Mouse (Mus musculus) thymus, postnatal 0 days (tissue): Measurements from ENCODE around the gene Pou3f4. TPM values are rescaled to one million over a fixed set of nuclear protein-coding genes. Genes with fewer than 3 reads are reported as not detected.
"Not testable (repeated sequence)": the region's sequence is repeated elsewhere in the genome, so short reads cannot be mapped to it uniquely, and the experiment has no call there.

ENCODE experiments used
- DNase-seq: peaks from one replicate; pipeline ENCODE4 v3.0.0-alpha.2; 2015; ENCODE audit warnings: low spot score
- polyA plus RNA-seq: library from polyadenylated mRNA; unstranded; fragments of >200 nt; fragmentation: Nextera tagmentation; extraction: Ambion mirVana; gene quantifications from 2 replicates; pipeline ENCODE4 v1.2.1, GENCODE M21; 2015

Pou3f4 gene
- polyA plus RNA-seq = not detected in 2 replicates

DNA sequence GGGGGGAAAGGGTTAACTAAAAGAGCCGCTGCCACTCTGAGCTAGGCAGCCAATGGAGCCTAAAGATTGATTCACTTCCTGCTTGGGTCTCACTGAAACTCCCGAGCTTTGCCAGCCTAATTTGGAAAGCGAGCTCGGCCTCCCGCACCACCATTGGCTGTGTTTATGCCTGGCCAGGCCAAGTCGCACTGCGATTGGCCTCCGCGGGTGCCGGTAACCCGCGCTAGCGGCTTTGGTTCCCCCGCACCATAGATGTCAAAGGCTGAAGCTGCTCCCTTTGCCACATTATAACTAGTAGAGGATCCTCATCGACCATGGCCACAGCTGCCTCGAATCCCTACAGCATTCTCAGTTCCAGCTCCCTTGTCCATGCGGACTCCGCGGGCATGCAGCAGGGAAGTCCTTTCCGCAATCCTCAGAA lies at the start of gene Pou3f4:
TSS of gene Pou3f4 (plus strand) at position 130 of the 421 bp plus-strand sequence.
- DNase-seq = no peak

DNA sequence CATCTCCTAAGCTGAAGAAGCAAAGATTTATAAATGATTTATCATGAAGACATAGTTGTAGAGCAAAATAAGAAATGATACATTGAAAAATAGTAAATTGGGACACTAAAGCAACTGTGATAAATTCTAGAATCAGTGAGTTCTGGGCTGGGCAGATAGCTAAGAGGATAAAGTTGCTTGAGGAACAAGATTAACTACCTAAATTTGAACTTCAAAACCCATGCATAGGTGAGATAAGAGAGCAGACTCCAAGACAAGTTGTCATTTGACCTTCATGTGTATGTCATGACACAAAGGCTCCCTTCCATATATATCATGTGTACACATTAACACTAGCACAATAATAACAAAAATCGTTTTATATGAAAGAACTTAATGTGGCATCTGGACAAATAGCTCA lies 48.1 kb upstream of the Pou3f4 start:
- no peak for DNase-seq

- DNase-seq = not testable (repeated sequence)
Measured at GRCm38 (mm10) chrX:110774807-110775206, 39.3 kb upstream of the Pou3f4 start.

- DNase-seq = no peak
Measured at GRCm38 (mm10) chrX:110802502-110802901, 11.6 kb upstream of the Pou3f4 start.

DNA sequence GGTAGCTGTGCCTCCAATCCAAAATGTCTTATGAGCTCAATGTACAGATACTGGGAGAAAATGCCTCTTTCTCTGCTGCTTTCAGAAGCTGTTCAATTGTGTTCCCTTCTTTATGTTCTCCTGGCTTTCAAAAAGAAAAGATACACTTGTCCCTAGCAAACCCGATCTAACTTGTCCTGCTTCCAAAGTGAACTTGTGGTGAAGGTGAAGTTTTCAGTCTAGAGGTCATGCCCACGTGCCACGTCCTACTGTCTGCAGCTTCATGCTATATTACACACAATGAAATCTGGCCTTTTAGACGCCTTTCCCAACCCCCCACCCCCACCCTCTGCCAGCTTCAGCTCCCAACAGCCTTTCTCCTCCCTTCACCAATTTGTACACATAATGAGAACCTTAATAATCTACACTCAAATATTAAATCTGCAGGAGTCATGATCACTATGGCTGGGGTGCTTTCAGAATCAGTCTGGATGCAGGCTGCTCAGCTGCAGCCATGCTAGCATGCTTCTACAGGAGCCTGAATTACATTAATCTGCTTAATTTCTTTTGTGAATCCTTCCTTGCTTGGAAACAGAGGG lies 4.0 kb upstream of the Pou3f4 start:
- DNase-seq = no peak

DNA sequence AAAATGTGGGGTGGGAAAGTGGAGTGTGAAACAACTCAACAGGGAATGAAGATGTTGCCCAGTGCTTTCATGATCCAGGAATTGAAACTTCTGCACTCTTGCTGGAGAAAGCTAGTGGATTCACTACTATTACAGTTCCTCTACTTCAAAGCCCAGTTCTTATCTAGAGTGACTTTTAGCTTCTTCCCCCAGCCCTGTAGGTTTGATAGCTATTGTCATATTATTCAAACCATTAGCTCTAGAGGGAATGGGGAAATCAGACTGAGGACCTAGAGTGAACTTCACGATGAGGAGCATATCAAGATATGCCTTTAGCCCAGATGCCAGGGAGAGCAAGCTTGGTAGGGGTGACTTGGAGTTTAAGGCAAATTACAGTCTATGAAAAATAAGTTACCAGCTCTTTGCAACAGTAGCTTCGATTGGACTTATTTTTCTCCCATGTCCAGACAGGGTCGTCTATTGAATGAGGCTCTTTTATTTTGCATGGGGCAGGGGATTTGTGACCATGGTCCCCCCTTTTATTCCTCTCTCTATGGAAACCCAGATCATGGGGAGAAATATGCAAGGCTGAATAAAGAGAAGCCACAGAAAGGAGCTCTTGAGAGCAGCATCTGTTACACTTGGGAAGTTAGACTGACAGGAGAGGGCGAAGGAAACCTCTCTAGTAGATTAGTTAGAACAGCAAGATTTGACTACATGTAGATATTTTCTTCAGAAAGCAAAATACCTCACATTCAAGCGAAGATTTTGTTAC lies 3.1 kb upstream of the Pou3f4 start:
- no peak for DNase-seq

- no peak for DNase-seq
Measured at GRCm38 (mm10) chrX:110812071-110812470, 2.0 kb upstream of the Pou3f4 start.

GRCm38 (mm10) chrX:110813401-110813800 lies 679 bp upstream of the Pou3f4 start:
- no peak for DNase-seq

GRCm38 (mm10) chrX:110814592-110815548 lies 790 bp downstream of the Pou3f4 start:
- no peak for DNase-seq

DNA sequence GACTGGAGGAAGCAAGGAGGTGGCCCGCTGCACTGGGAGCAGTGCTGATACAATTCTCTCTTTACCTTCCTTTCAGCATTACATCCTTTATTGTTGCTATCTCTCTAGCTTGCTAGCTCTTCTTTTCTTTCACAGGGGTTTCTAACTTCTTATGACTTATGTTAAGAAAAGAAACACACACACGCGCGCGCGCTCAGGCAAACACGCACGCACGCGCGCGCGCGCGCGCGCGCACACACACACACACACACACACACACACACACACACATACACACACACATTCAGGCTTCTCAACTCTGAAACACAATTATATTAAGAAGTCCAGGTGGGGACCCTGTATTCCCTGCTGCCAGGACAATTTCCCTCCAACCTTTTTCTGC lies 1.5 kb downstream of the Pou3f4 start:
- no peak for DNase-seq

GRCm38 (mm10) chrX:110816609-110817008 lies 2.5 kb downstream of the Pou3f4 start:
- no peak for DNase-seq

- DNase-seq = no peak
Measured at GRCm38 (mm10) chrX:110817211-110817610, 3.1 kb downstream of the Pou3f4 start.

DNA sequence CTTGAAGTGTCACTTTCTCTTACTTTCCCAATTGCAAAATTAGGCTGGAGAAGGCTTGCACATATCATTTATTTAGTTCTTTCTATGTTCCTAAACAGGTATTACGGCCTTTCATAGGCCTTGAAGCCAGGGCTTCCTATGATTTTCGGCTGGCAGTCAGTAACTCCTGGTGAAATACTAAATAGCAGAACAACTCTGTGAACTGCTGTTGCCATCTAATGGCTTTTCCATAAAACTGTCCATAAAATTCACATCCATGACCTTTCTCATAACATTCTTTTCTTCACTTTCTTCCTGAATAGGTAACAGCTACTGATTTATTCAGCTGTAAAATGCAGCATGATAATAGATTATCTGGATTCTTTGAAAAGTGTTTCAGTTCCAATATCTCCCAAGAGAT lies 23.4 kb downstream of the Pou3f4 start:
- no peak for DNase-seq

DNA sequence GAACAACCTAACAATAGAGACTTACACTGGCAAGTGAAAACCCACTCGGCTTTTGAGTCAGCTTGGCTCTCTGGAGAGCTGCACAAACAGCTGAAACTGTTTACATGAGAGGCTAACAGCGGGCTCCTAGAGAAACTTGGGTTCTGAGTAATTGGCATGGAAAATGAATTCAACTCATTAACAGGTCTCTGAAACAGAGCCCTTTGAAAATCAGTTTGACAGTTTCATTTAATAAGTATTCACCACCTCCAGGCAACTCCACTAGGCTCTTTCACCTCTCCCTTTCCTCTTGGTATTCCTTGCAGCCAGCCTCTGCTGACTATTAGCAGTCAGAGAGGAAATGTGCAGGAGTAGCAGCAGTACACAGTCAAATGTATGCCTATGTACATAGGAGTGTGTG lies 37.2 kb downstream of the Pou3f4 start:
- no peak for DNase-seq
